Mouse (Mus musculus) natural killer cell, adult 2 months (primary cell): ENCODE results near the gene Mgll.

Experiments
- DNase-seq, 2 experiments: peaks; one replicate each; pipeline ENCODE4 v3.0.0; 2022; ENCODE audit warnings: low spot score in 2 of 2

Mgll gene

DNA sequence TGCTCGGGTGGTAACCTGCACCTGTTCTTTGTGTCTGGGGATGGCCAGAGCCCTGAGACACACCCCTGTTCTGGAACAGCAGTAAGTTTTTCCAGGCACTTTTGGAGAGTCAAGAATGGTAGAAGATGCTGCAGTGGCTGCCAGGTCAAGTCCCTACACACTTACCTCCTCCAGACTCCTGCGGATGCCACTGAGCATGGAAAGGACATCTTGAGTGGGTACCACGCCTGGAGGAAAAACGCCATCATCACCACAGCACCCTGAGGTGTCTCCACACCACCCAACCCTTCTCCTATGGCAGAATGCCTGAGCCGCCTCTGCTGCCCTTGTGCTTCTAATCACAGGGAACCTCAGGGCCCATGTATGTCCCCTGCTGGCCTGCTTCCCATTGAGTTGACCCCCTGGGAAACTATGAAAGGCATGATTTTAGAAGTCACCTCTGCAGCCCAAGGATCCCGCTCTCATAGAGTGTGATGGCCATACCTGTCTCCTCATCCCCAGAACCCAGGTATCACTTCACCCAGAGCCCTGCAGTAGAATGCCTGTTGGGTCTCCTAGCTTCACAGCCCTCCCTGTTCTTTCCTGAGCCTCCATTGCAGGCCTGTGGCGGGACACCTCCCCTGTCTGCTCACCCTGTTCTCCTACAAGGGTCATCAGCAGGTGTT is 120.8 kb downstream of the Mgll start:
- no peak for DNase-seq

DNA sequence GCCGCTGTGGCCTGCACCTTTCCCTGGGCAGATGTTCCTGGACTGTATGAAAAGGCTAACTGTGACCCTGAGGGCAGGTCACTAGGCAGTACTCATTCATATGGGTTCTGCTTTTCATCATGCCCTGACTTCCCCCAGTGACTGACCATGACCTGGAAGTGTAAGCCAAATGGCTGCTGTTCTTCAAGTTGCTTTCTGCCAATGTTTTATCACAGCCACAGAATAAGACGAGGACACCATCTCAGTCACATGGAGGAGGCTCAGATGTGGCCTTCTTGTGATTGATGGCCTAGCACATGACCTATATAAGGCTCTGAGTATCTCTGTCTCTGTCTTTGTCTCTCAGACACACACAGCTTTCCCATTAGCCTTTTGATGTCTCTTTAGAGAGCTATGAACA is 123.4 kb downstream of the Mgll start:
- no peak for DNase-seq

DNA sequence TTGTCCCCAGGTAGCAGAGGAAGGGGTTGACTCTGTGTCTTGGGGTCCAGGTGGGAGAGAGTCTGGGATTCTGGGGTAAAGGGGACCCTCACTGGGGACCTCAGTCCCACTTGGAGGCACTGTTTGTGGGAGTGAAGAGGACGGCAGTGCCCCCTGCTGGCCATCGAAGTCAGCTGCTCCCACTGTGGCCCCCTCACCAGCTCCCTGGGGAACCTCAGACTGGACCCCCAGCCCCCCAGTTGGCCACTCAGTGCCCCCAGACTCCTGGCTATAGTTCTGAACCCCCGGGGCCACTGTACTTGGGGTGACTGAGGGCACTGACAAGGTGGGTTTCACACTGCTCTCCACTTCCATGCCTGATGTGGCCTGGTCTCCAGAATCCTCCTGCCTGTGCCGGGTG is 125.1 kb downstream of the Mgll start:
- DNase-seq = peak in 1 of 2 experiments; percentile 37

DNA sequence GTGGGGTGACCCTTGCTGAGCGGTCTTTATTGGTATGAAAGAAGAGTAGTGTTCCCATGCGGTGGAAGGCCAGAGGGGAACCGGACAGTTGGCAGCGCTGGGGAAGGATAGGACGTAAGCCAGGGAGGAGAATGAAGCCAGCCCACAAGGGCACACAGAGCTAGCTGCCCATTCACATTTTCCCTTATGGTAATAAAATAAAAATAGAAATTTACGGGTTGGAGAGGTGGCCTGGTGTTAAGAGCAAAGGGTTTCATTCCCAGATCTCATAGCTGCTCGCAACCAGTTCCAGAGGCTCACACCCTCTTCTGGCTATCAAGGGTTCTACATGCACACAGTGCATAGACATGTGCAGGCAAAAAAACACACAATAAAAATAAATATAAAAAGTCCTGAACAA is 125.8 kb downstream of the Mgll start:
- no peak for DNase-seq

DNA sequence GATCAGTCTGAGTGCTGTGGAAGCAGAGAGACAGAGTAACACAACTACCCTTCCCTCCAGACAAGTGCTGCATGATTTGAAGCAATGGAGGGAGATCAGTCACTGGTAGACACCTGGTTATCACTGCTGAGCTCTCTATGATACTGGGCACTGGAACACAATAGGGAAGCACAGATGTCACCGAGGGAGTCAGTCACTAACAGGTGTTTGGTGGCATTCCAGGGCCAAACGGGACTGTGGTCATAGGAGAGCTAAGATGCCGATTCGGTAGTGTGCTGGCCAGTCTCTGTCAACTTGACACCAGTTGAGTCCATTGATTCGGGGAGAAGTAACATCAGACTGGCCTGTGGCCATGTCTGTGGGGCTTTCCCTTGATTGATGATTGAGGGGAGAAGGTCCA is 130.3 kb downstream of the Mgll start:
- DNase-seq = no peak

DNA sequence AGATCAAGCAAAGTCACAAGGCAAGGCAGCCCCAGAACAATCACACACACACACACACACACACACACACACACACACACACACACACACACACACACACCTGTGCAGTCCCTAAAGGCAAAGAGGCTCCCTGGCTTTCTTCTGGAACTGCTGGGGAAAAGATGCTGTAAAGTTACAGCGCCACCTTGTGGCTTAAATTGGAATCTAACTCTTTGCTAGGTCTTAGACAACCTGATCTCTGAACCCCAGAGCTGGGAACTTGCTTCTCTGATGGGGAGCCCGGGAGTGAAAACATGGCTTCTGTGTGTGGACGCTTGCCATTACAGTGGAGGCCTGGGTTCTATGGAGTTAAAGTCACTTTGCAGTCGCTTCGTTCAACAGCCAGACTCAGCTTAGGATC is 131.4 kb downstream of the Mgll start:
- DNase-seq = peak; percentile 59 to 63

DNA sequence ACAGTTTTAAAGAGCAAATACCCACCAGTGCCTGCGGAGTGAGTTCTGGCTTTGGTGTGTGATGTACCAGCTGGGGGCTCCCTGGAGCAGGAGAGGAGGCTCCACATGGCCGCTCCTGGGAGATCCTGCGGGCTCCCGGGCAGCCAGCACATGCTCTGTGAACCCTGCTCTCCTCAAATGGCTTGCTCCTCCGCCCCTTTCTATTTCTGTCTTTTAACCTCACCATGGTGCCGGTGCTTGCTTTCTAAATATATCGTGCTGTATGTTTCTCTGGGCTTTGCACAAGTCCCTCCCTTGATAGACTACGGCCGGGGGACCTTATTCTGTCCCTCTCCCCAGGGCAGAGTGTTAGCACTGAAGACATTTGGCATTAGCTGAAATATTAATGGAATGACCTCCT is 133.0 kb downstream of the Mgll start:
- no peak for DNase-seq

DNA sequence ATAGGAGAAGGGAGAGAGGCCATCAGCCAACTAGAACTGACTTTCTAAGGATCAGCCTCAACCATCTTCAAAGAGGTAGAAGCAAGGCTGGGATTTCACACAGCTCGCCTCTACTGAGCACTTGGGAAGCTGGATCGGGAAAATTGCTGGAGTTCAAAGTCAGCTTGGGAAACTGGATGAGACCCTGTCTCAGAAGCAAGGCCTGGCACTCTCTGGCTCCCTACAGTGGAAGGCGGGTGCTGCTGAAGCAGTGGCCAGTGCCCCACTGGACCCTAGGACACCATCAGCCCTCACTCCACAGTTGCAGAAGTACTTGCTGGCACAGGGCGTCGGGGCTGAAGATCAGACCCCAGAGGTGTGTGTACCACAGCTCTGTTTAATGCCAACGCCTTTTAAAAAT is 133.6 kb downstream of the Mgll start:
- DNase-seq = no peak

DNA sequence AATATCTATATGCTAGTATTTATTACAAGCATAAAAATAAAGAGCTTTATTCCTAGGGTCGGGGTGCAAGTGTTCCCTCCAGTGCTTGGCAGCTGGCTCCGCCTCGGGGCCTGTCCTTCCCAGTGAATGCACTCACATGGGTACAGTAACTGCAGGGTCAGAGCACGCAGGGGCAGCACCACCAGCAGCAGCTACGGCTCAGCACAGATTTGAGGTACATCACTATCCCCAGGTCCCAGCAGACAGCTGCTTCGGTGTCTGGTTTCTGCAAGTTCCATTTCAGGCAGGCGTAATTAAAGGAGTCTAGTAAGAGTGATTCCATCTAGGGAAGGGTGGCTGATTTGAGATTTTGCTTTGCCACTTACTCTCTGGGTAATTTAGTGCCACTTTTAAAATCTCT is 134.1 kb downstream of the Mgll start:
- no peak for DNase-seq

DNA sequence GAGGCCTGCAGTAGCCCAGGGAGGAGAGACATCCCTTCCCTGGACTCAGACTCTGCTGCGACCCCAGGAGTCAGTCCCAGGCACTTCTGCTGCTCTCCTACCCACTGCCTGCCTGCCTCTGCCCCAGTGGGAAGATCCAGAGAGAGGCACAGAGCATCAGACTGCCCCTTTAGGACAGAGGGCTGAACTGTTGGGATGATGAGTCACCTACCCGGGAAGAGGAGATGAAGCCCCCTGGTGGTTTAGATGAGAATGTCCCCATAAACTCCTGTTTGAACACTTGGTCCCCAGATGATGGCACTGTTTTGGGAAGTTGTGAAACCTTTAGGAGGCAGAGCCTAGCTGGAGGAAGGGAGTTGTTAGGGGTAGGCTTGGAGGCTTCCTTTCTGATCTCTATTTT is 136.7 kb downstream of the Mgll start:
- DNase-seq = peak in 1 of 2 experiments; percentile 24

DNA sequence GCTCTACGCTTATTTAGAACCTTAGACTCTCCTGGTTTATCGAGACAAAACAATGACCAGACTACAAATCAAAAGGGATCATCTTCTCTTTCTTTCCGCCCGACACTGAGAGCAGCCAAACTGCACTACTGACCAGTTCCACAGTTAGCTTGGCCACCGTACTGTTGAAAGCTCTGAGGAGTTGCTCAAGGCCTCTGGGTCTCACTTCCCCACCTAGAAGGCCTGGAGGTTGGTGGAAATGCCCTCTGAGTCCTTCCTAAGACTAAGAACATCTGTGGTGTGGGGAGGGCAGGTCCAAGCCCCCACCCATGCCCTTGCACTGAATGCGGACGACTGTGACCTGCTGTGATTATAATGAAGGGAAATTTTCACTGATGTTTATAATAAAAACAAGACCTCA is 141.5 kb downstream of the Mgll start:
- DNase-seq = no peak

DNA sequence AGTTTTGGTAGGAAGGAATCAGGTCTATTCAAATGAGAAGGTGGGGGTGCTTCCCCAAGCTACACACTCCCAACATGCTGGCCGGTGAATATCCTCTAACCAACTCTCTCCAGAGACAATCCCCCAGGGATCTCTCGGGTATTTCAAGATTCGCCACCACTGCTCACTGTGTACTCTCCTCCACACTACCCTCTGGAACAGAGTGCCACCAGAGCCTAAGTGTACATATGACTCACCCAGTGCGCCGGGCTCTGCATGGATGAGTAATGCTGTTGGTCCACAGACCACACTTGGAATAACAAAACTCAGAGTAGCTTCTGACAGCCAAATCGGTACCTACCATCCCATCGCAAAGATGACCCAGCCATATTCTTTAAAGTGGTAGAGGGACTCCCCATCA is 145.2 kb downstream of the Mgll start:
- DNase-seq = no peak

DNA sequence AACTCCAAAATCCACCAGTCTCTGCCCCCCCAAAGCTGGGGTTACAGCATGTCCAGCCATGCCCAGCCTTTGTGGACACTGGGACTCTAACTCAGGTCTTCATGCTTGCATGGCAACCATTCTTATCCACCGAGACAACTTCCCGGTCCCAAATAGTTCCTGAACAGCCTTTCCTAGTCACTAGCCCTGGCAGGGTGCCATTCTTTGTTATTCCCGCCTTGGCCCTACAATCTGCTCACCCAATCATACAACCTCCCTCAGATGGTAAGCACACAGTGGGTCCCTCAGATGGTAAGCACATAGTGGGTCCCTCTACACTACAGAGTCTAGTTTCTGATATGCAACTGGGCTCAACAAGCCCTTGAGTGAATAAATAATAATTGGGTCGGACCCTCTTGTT is 146.4 kb downstream of the Mgll start:
- no peak for DNase-seq

DNA sequence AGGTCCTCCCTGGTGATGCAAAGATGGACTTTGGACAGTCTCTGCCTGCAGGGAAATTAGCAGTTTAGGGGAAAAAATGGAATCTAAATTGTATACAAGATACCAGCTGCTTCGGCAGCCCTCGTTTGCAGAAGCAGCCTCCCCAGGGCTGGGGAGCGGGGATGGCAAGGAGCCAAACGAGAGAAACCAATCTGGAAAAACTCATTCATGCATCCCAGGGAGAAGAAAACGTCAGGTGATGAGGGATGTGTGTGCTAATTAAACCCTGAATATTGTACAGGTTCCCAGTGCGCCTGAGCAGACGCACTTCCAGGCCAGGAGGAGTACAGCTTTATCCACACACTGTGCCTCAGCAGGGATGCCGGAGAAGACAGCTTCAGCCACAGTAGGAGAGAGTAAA is 147.3 kb downstream of the Mgll start:
- DNase-seq = no peak

DNA sequence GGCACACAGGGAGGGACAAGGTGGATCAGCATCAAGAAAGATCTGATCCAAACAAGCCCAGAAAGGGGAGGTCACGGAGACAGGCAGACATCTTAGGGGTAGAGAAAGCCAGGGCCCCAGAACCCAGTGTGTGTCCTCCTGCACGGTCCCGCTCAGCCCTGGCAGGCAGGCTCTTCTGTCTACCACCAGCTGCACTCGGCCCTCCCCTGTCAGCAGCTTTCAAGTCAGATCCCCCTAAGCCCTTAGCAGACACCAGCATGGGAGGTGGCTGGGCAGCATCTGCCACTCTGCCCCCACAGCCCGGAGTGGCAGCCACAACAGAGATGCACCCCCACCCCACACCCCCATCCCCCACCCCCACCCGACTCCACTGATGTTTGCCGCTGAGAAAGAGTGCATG is 148.6 kb downstream of the Mgll start:
- DNase-seq = no peak

DNA sequence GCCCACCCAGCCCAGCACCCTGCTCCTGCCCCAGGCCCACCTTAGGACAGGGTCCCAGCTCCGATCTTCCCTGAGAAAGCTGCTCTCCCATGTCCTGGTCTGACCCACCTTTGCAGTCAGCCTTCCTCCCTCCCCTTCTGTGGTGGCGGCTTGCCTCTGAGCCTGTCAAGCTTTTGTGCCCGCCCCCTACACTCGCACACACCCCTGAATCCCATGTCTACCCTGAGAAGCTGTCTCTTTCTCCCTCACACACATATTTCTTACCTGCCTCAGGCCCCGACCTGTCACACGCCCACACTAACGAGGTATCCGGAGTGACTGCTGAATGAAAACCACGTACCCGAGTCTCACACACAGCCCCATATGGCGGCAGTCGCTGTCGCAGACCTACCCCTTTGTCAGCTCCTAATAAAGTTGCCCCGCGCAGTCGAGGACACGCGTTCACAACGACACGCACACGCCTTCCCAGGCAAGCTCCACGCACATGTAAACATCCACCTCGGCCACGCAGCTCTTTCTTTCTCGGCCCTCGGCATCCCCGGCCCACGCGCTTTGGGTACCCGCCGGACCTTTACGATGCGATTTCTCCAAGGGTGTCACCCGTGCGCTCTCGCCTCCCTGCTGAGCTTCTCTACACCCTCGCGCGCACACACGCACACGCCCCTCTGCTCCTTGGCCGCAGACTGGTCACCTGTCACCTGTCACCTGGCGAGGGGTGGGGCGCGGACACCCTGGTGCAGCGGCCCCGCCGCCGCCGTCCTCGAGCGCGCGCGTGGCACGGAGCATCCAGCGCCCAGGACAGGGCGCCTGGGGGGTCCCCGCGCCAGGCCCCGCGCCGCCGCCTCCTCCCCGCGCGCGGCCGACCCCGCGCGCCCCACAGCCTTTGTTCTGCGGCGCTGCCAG is 150.0 kb downstream of the Mgll start:
- DNase-seq = no peak

DNA sequence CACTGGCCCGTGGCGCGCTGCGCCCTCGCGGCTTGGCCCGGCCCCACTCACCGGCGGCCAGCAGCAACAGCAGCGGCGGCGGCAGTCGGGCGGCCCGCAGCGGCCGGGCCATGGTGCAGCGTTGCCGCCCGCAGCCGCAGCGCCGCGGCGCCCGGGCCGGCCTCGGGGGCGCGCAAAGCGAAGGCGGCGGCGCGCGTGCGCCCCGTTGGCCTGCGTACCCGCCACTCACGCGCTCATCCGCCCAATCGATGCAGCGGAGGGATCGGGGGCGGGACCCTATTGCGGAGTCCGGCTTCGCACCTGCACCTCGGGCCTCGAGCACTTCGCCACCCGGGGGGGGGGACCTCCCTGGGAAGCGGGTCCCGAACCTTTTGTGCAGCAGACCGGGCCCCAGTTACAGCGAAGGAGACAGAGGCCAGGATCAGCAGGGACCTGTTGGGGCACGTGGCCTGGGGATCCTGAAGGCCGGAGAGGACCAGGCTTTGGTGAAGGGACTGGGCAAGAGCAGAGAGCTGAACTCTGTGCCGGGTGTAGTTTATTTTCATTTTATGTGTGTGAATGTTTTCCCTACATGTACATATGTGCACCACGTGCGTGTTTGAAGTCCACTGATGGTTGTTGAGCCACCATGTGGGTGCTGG is 150.8 kb downstream of the Mgll start, which contains the start of gene Podxl2:
TSS of gene Podxl2 (minus strand) at position 177 of the 641 bp plus-strand sequence.
- no peak for DNase-seq
